Mouse (Mus musculus): ENCODE data around the gene Ush2a. TPM values are rescaled to one million over a fixed set of nuclear protein-coding genes. Genes with fewer than 3 reads are reported as not detected.

Ush2a gene
- polyA plus RNA-seq, 1 experiment, result 0.19 TPM

- Histone ChIP-seq H3K27ac (ENCODE audit: insufficient read depth, low read length) (no peak overlapping the region), H3K4me1 (ENCODE audit: control insufficient read depth, insufficient read depth, low read length) (no peaks in the 10 kb centered on the region), H3K4me3 (ENCODE audit: insufficient read depth, low read length) (no peak overlapping the region)
- TF ChIP-seq CTCF (IDR thresholded peaks at IDR 0.05; ENCODE audit: extremely low read depth, insufficient read depth, low read length) (no peak), POLR2A (IDR thresholded peaks at IDR 0.05; ENCODE audit: extremely low read depth, insufficient read depth, low read length) (no peak)
Observed at GRCm38 (mm10) chr1:188527451-188527850, 265.6 kb downstream of the Ush2a start.

- Histone ChIP-seq H3K4me1 (ENCODE audit: control insufficient read depth, insufficient read depth, low read length) (no peaks in the 10 kb centered on the region), H3K27ac (ENCODE audit: insufficient read depth, low read length) (no peak overlapping the region), H3K4me3 (ENCODE audit: insufficient read depth, low read length) (no peak overlapping the region)
- no peak for TF ChIP-seq POLR2A (IDR thresholded peaks at IDR 0.05; ENCODE audit: extremely low read depth, insufficient read depth, low read length)
- no peak for TF ChIP-seq CTCF (IDR thresholded peaks at IDR 0.05; ENCODE audit: extremely low read depth, insufficient read depth, low read length)
Observed at GRCm38 (mm10) chr1:188529606-188530131, 267.8 kb downstream of the Ush2a start.

GRCm38 (mm10) chr1:188537021-188537420, 275.2 kb downstream of the Ush2a start:
- no peak overlapping the region for H3K4me3 ChIP-seq (ENCODE audit: insufficient read depth, low read length)
- H3K4me1 ChIP-seq (ENCODE audit: control insufficient read depth, insufficient read depth, low read length), result no peaks in the 10 kb centered on the region
- H3K27ac ChIP-seq (ENCODE audit: insufficient read depth, low read length), result no peak overlapping the region
- TF ChIP-seq CTCF (IDR thresholded peaks at IDR 0.05; ENCODE audit: extremely low read depth, insufficient read depth, low read length) (no peak), POLR2A (IDR thresholded peaks at IDR 0.05; ENCODE audit: extremely low read depth, insufficient read depth, low read length) (no peak)

- TF ChIP-seq POLR2A (IDR thresholded peaks at IDR 0.05; ENCODE audit: extremely low read depth, insufficient read depth, low read length) (no peak), CTCF (IDR thresholded peaks at IDR 0.05; ENCODE audit: extremely low read depth, insufficient read depth, low read length) (no peak)
- H3K27ac ChIP-seq (ENCODE audit: insufficient read depth, low read length), result no peak overlapping the region
- H3K4me1 ChIP-seq (ENCODE audit: control insufficient read depth, insufficient read depth, low read length), result no peaks in the 10 kb centered on the region
- no peak overlapping the region for H3K4me3 ChIP-seq (ENCODE audit: insufficient read depth, low read length)
Observed at GRCm38 (mm10) chr1:188539621-188540020, 277.8 kb downstream of the Ush2a start.

GRCm38 (mm10) chr1:188541492-188541891, 279.7 kb downstream of the Ush2a start:
- no peak for TF ChIP-seq CTCF (IDR thresholded peaks at IDR 0.05; ENCODE audit: extremely low read depth, insufficient read depth, low read length)
- H3K27ac ChIP-seq (ENCODE audit: insufficient read depth, low read length), result no peak overlapping the region
- no peaks in the 10 kb centered on the region for H3K4me1 ChIP-seq (ENCODE audit: control insufficient read depth, insufficient read depth, low read length)
- no peak overlapping the region for H3K4me3 ChIP-seq (ENCODE audit: insufficient read depth, low read length)

- Histone ChIP-seq H3K4me3 (ENCODE audit: insufficient read depth, low read length) (no peak overlapping the region), H3K27ac (ENCODE audit: insufficient read depth, low read length) (no peak overlapping the region), H3K4me1 (ENCODE audit: control insufficient read depth, insufficient read depth, low read length) (no peaks in the 10 kb centered on the region)
- TF ChIP-seq POLR2A (IDR thresholded peaks at IDR 0.05; ENCODE audit: extremely low read depth, insufficient read depth, low read length), result no peak
- TF ChIP-seq CTCF (IDR thresholded peaks at IDR 0.05; ENCODE audit: extremely low read depth, insufficient read depth, low read length), result no peak
Observed at GRCm38 (mm10) chr1:188543364-188543763, 281.5 kb downstream of the Ush2a start.

GRCm38 (mm10) chr1:188549686-188550085, 287.9 kb downstream of the Ush2a start:
- TF ChIP-seq POLR2A (IDR thresholded peaks at IDR 0.05; ENCODE audit: extremely low read depth, insufficient read depth, low read length) (no peak), CTCF (IDR thresholded peaks at IDR 0.05; ENCODE audit: extremely low read depth, insufficient read depth, low read length) (no peak)
- no peaks in the 10 kb centered on the region for H3K4me1 ChIP-seq (ENCODE audit: control insufficient read depth, insufficient read depth, low read length)
- H3K27ac ChIP-seq (ENCODE audit: insufficient read depth, low read length), result no peak overlapping the region
- no peak overlapping the region for H3K4me3 ChIP-seq (ENCODE audit: insufficient read depth, low read length)

- TF ChIP-seq CTCF (IDR thresholded peaks at IDR 0.05; ENCODE audit: extremely low read depth, insufficient read depth, low read length), result no peak
- TF ChIP-seq POLR2A (IDR thresholded peaks at IDR 0.05; ENCODE audit: extremely low read depth, insufficient read depth, low read length), result no peak
- H3K27ac ChIP-seq (ENCODE audit: insufficient read depth, low read length), result no peak overlapping the region
- H3K4me3 ChIP-seq (ENCODE audit: insufficient read depth, low read length), result no peak overlapping the region
- no peaks in the 10 kb centered on the region for H3K4me1 ChIP-seq (ENCODE audit: control insufficient read depth, insufficient read depth, low read length)
Observed at GRCm38 (mm10) chr1:188551802-188552201, 290.0 kb downstream of the Ush2a start.

- TF ChIP-seq CTCF (IDR thresholded peaks at IDR 0.05; ENCODE audit: extremely low read depth, insufficient read depth, low read length) (no peak), POLR2A (IDR thresholded peaks at IDR 0.05; ENCODE audit: extremely low read depth, insufficient read depth, low read length) (no peak)
- Histone ChIP-seq H3K27ac (ENCODE audit: insufficient read depth, low read length) (no peak overlapping the region), H3K4me1 (ENCODE audit: control insufficient read depth, insufficient read depth, low read length) (no peaks in the 10 kb centered on the region), H3K4me3 (ENCODE audit: insufficient read depth, low read length) (no peak overlapping the region)
Observed at GRCm38 (mm10) chr1:188558911-188559310, 297.1 kb downstream of the Ush2a start.

- Histone ChIP-seq H3K27ac (ENCODE audit: insufficient read depth, low read length) (no peak overlapping the region), H3K4me1 (ENCODE audit: control insufficient read depth, insufficient read depth, low read length) (no peaks in the 10 kb centered on the region), H3K4me3 (ENCODE audit: insufficient read depth, low read length) (no peak overlapping the region)
- TF ChIP-seq POLR2A (IDR thresholded peaks at IDR 0.05; ENCODE audit: extremely low read depth, insufficient read depth, low read length) (no peak), CTCF (IDR thresholded peaks at IDR 0.05; ENCODE audit: extremely low read depth, insufficient read depth, low read length) (no peak)
Observed at GRCm38 (mm10) chr1:188566229-188566628, 304.4 kb downstream of the Ush2a start.

All from cortical plate, adult 2 months (tissue).